In genomic region chr4:43425197-43425596, GRCm38 (mm10) we compare ENCODE assay signal across 12 mouse cellular contexts. TPM values are rescaled to one million over a fixed set of nuclear protein-coding genes. Genes with fewer than 3 reads are reported as not detected.
DNase-seq lines count a peak whose midpoint lies in the region; ATAC-seq and TF ChIP-seq lines count a peak whose summit lies in the region.
"Had no signal": no experiment of that assay in that cellular context is flagged by ENCODE, and none has a peak within 500 bp of the region (broad histone marks: within the 10 kb centered on the region; RNA-seq: fewer than 3 reads in every experiment).

No protein-coding gene starts in this region.

- no peaks in the 10 kb centered on the region for H3K9me3 ChIP-seq in kidney, embryonic 14.5 days (ENCODE audit: control insufficient read depth, low read length)
- H3K9me3 ChIP-seq in ES-E14 (ENCODE audit: control insufficient read depth, insufficient read depth, low read depth, low read length), result no peaks in the 10 kb centered on the region
- H3K9me3 ChIP-seq in embryonic facial prominence, embryonic 13.5 days, result no peaks in the 10 kb centered on the region
- H3K9me3 ChIP-seq in limb, embryonic 15.5 days, result no peaks in the 10 kb centered on the region
- H3K9me3 ChIP-seq: hindbrain, embryonic 15.5 days had no signal

- peak overlapping the region; percentile 19 for H3K4me2 ChIP-seq in kidney, embryonic 14.5 days (replicated peaks; ENCODE audit: low read depth, low read length)
- peak overlapping the region; percentile 36 for H3K4me2 ChIP-seq in embryonic facial prominence, embryonic 13.5 days
- H3K4me2 ChIP-seq in limb, embryonic 15.5 days, result peak overlapping the region; percentile 7
- H3K4me2 ChIP-seq: hindbrain, embryonic 15.5 days had no signal

- no peak overlapping the region for H3K27ac ChIP-seq in kidney, embryonic 14.5 days (ENCODE audit: low read depth, low read length)
- H3K27ac ChIP-seq in ES-E14 (ENCODE audit: insufficient read depth, low read depth, low read length, poor library complexity, severe bottlenecking), result no peak overlapping the region
- H3K27ac ChIP-seq in embryonic facial prominence, embryonic 13.5 days, result no peak overlapping the region
- H3K27ac ChIP-seq in limb, embryonic 15.5 days, result no peak overlapping the region
- H3K27ac ChIP-seq: hindbrain, embryonic 15.5 days had no signal

- peak overlapping the region; percentile 6; the same call in 1 of the 2 replicates for H3K4me3 ChIP-seq in kidney, embryonic 14.5 days (ENCODE audit: low read length)
- peak overlapping the region; percentile 26 to 33; a peak in 1 of 4 replicates for H3K4me3 ChIP-seq in ES-E14 (ENCODE audit: insufficient read depth in 1 of 2, low read depth in 1 of 2, low read length in 2 of 2, poor library complexity in 1 of 2, severe bottlenecking in 1 of 2)
- H3K4me3 ChIP-seq in embryonic facial prominence, embryonic 13.5 days, result 0 out of 2 replicates have a peak overlapping the region, but pooled peaks have one; percentile 9
- peak overlapping the region; percentile 3; the same call in 1 of the 2 replicates for H3K4me3 ChIP-seq in limb, embryonic 15.5 days
- H3K4me3 ChIP-seq: hindbrain, embryonic 15.5 days had no signal

- H3K4me1 ChIP-seq in kidney, embryonic 14.5 days (ENCODE audit: control insufficient read depth, insufficient read depth, low read length), result peaks cover 17% of the 10 kb centered on the region; the same call in 1 of the 2 replicates
- peaks cover 0 to 19% of the 10 kb centered on the region in 2 experiments; a peak in 1 of 4 replicates for H3K4me1 ChIP-seq in ES-E14 (ENCODE audit: control insufficient read depth in 2 of 2, insufficient read depth in 2 of 2, low read length in 2 of 2, poor library complexity in 1 of 2)
- H3K4me1 ChIP-seq in embryonic facial prominence, embryonic 13.5 days, result peaks cover 36% of the 10 kb centered on the region
- H3K4me1 ChIP-seq in limb, embryonic 15.5 days, result peaks cover 37% of the 10 kb centered on the region

- no peak for DNase-seq in kidney, adult 8-10 months
- no peak for DNase-seq in ES-E14 (ENCODE audit: low read depth, low spot score)
- DNase-seq in cerebellum, postnatal 25 days, result no peak
- no peak for DNase-seq in layer of hippocampus, postnatal 10 days (ENCODE audit: low spot score in 2 of 2)
- DNase-seq in thymus, adult 18-20 months, result no peak

- H3K9ac ChIP-seq in kidney, embryonic 14.5 days (ENCODE audit: low read depth, low read length), result peak overlapping the region; percentile 28; the same call in 1 of the 2 replicates
- no peak overlapping the region for H3K9ac ChIP-seq in ES-E14 (ENCODE audit: insufficient read depth, low read depth, low read length, poor library complexity, severe bottlenecking)
- H3K9ac ChIP-seq in embryonic facial prominence, embryonic 13.5 days, result peak overlapping the region; percentile 63
- H3K9ac ChIP-seq in limb, embryonic 15.5 days, result no peak overlapping the region
- H3K9ac ChIP-seq: hindbrain, embryonic 15.5 days had no signal

- ATAC-seq in kidney, embryonic 14.5 days (ENCODE audit: low FRiP score, low TSS enrichment), result no peak
- ATAC-seq in embryonic facial prominence, embryonic 13.5 days (ENCODE audit: insufficient number of reproducible peaks, insufficient read depth, low FRiP score, low TSS enrichment, low read depth), result no peak
- no peak for ATAC-seq in limb, embryonic 15.5 days (ENCODE audit: insufficient number of reproducible peaks, low FRiP score, low TSS enrichment, low read depth)

- in situ Hi-C loops in ES-E14 (cut with MboI; ENCODE audit: low sequenced_read_pairs in 2 of 2, unreplicated experiment in 2 of 2), result no loop called here

- 35% methylated on average over 14 of the region's 14 CpGs for WGBS in kidney, embryonic 14.5 days
- WGBS in embryonic facial prominence, embryonic 13.5 days, result 30% methylated on average over 14 of the region's 14 CpGs
- WGBS in limb, embryonic 15.5 days, result 33% methylated on average over 14 of the region's 14 CpGs

- H3K27me3 ChIP-seq in kidney, embryonic 14.5 days (ENCODE audit: control insufficient read depth, insufficient read depth, low read length), result peaks cover 42% of the 10 kb centered on the region
- peaks cover 61% of the 10 kb centered on the region for H3K27me3 ChIP-seq in embryonic facial prominence, embryonic 13.5 days
- H3K27me3 ChIP-seq in limb, embryonic 15.5 days, result peaks cover 60% of the 10 kb centered on the region

- peaks cover 54% of the 10 kb centered on the region for H3K36me3 ChIP-seq in kidney, embryonic 14.5 days (ENCODE audit: control insufficient read depth, insufficient read depth, low read length)
- peaks cover 10% of the 10 kb centered on the region; the same call in 1 of the 2 replicates for H3K36me3 ChIP-seq in ES-E14 (ENCODE audit: control insufficient read depth, insufficient read depth, low read length, poor library complexity, severe bottlenecking)
- H3K36me3 ChIP-seq in embryonic facial prominence, embryonic 13.5 days, result peaks cover 59% of the 10 kb centered on the region
- H3K36me3 ChIP-seq in limb, embryonic 15.5 days, result peaks cover 55% of the 10 kb centered on the region
- H3K36me3 ChIP-seq: G1E had no signal

TF ChIP-seq in ES-E14, 5 proteins besides CTCF, POLR2A, EP300 and RAD21:
- TF ChIP-seq ZNF384 (IDR thresholded peaks at IDR 0.05; ENCODE audit: low read depth, low read length) (no peak), MAFK (IDR thresholded peaks at IDR 0.05; ENCODE audit: insufficient read depth, low read depth, low read length) (no peak)

RNA-seq across cellular contexts. Expression of gene Fam166b, which starts 3.7 kb away (rescaled TPM):
- polyA plus RNA-seq in kidney, embryonic 14.5 days (2014; fragmentation: Nextera tagmentation; extraction: Ambion mirVana), result 0.24 and 0.38 TPM in 2 replicates
- total RNA-seq in ES-E14 (2012; rRNA removed), result 0.27 and 0.37 TPM in 2 replicates
- polyA plus RNA-seq in embryonic facial prominence, embryonic 13.5 days (2015; fragmentation: Nextera tagmentation; extraction: Ambion mirVana), result 0.20 TPM in 1 of 2 replicates, not detected in the other
- 0.15 and 0.17 TPM in 2 replicates for polyA plus RNA-seq in limb, embryonic 15.5 days (2015; fragmentation: Nextera tagmentation; extraction: Ambion mirVana)
- 1 to 10 TPM in 1 of 2 experiments, under 1 TPM in 1; 0.98 to 2.6 TPM for total RNA-seq in layer of hippocampus, postnatal 10 days (2021)
- total RNA-seq: adrenal gland, adult 18-20 months had no signal
- polyA plus RNA-seq: G1E had no signal

RNA-seq across cellular contexts. Expression of gene Tesk1, which starts 16.5 kb away (rescaled TPM):
- polyA plus RNA-seq in kidney, embryonic 14.5 days (2014; fragmentation: Nextera tagmentation; extraction: Ambion mirVana), result 11.4 and 14.9 TPM in 2 replicates
- 11.0 and 12.4 TPM in 2 replicates for total RNA-seq in ES-E14 (2012; rRNA removed)
- 7.0 and 8.8 TPM in 2 replicates for polyA plus RNA-seq in embryonic facial prominence, embryonic 13.5 days (2015; fragmentation: Nextera tagmentation; extraction: Ambion mirVana)
- polyA plus RNA-seq in limb, embryonic 15.5 days (2015; fragmentation: Nextera tagmentation; extraction: Ambion mirVana), result 4.8 and 7.7 TPM in 2 replicates
- 10 to 100 TPM; 70.3 to 72.1 TPM for total RNA-seq in layer of hippocampus, postnatal 10 days (2021)

RNA-seq across cellular contexts. Expression of gene Cd72, which starts 29.2 kb away (rescaled TPM):
- 5.1 and 5.2 TPM in 2 replicates for polyA plus RNA-seq in kidney, embryonic 14.5 days (2014; fragmentation: Nextera tagmentation; extraction: Ambion mirVana)
- total RNA-seq in ES-E14 (2012; rRNA removed), result 0.40 and 0.58 TPM in 2 replicates
- polyA plus RNA-seq in embryonic facial prominence, embryonic 13.5 days (2015; fragmentation: Nextera tagmentation; extraction: Ambion mirVana), result 3.2 and 3.8 TPM in 2 replicates
- 4.1 and 4.2 TPM in 2 replicates for polyA plus RNA-seq in limb, embryonic 15.5 days (2015; fragmentation: Nextera tagmentation; extraction: Ambion mirVana)
- not detected for total RNA-seq in layer of hippocampus, postnatal 10 days (2021)

RNA-seq across cellular contexts. Expression of gene Rusc2, which starts 43.4 kb away (rescaled TPM):
- 8.9 and 11.2 TPM in 2 replicates for polyA plus RNA-seq in kidney, embryonic 14.5 days (2014; fragmentation: Nextera tagmentation; extraction: Ambion mirVana)
- total RNA-seq in ES-E14 (2012; rRNA removed), result 12.1 and 19.0 TPM in 2 replicates
- 13.1 and 17.2 TPM in 2 replicates for polyA plus RNA-seq in embryonic facial prominence, embryonic 13.5 days (2015; fragmentation: Nextera tagmentation; extraction: Ambion mirVana)
- polyA plus RNA-seq in limb, embryonic 15.5 days (2015; fragmentation: Nextera tagmentation; extraction: Ambion mirVana), result 13.9 and 18.0 TPM in 2 replicates
- total RNA-seq in layer of hippocampus, postnatal 10 days (2021), result 100 to 1,000 TPM; 126 to 129 TPM

RNA-seq across cellular contexts. Expression of gene Sit1, which starts 58.3 kb away (rescaled TPM):
- polyA plus RNA-seq in kidney, embryonic 14.5 days (2014; fragmentation: Nextera tagmentation; extraction: Ambion mirVana), result not detected in 2 replicates
- total RNA-seq in ES-E14 (2012; rRNA removed), result 0.31 TPM in 1 of 2 replicates, not detected in the other
- not detected in 2 replicates for polyA plus RNA-seq in embryonic facial prominence, embryonic 13.5 days (2015; fragmentation: Nextera tagmentation; extraction: Ambion mirVana)
- polyA plus RNA-seq in limb, embryonic 15.5 days (2015; fragmentation: Nextera tagmentation; extraction: Ambion mirVana), result not detected in 2 replicates
- total RNA-seq in layer of hippocampus, postnatal 10 days (2021), result not detected
- total RNA-seq: G1E had no signal
- polyA plus RNA-seq: cerebellum, adult 2 months; G1E; hindbrain, embryonic 15.5 days had no signal

Comparison
In these comparisons a context has a peak if more than half of its experiments do, and no peak if none do; other contexts are left out.
1. H3K9ac ChIP-seq: peak in kidney, embryonic 14.5 days (single experiment) and embryonic facial prominence, embryonic 13.5 days (single experiment); none in ES-E14 (single experiment) and limb, embryonic 15.5 days (single experiment).
2. Peak in every context shown above with its lines, with median percentiles within 50 percentile points of each other: H3K4me2 ChIP-seq and H3K4me3 ChIP-seq.